Mouse (Mus musculus): ENCODE measurements around the gene Slc38a9.
A peak's percentile ranks its signal among the peaks of the same experiment; 100 is the strongest.

The Slc38a9 gene

GRCm38 (mm10) chr13:112744061-112744849 is 83.7 kb downstream of the Slc38a9 start:
- no peak for DNase-seq (ENCODE audit: extremely low read depth, low read depth, low spot score)

GRCm38 (mm10) chr13:112745936-112746694 is 85.6 kb downstream of the Slc38a9 start:
- DNase-seq (ENCODE audit: extremely low read depth, low read depth, low spot score): no peak

GRCm38 (mm10) chr13:112746695-112747055 is 86.1 kb downstream of the Slc38a9 start:
- no peak for DNase-seq (ENCODE audit: extremely low read depth, low read depth, low spot score)

GRCm38 (mm10) chr13:112747808-112748430 is 87.4 kb downstream of the Slc38a9 start:
- DNase-seq (ENCODE audit: extremely low read depth, low read depth, low spot score): no peak

DNA sequence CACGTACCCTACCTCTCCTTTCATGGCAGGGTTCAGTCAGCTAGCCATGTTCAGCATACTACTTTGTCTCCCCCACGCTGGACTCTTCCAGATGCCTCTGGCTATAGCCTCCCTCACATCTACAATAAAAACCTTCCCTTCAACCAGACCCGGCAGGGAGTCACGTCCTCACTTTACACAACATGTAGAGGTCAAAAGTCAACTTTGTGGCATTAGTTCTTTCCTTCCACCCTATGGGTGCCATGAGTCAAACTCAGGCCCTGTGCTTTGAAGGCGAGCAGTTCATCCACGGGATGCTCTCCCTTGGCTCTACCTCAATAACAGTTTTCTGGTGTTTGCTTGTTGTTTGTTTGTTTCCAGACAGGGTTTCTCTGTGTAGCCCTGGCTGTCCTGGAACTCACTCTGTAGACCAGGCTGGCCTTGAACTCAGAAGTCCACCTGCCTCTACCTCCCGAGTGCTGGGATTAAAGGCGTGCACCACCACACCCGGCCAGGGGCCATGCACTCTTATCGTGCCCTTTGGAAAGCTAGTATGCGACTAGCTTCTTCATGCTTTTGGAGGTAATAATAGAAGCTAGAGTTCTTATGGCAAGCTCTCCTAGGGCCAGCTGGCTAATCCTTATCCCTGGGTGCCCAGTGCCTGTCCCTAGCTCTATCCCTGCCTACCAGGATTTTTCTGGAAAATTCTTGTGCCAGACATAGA is 88.4 kb downstream of the Slc38a9 start:
- DNase-seq (ENCODE audit: extremely low read depth, low read depth, low spot score): no peak

- no peak for DNase-seq (ENCODE audit: extremely low read depth, low read depth, low spot score)
These were observed 89.3 kb downstream of the Slc38a9 start for GRCm38 (mm10) chr13:112749881-112750280.

- no peak for DNase-seq (ENCODE audit: extremely low read depth, low read depth, low spot score)
These were observed 91.1 kb downstream of the Slc38a9 start for GRCm38 (mm10) chr13:112751454-112752308.

GRCm38 (mm10) chr13:112752309-112752975 is 91.9 kb downstream of the Slc38a9 start:
- DNase-seq (ENCODE audit: extremely low read depth, low read depth, low spot score): no peak

DNA sequence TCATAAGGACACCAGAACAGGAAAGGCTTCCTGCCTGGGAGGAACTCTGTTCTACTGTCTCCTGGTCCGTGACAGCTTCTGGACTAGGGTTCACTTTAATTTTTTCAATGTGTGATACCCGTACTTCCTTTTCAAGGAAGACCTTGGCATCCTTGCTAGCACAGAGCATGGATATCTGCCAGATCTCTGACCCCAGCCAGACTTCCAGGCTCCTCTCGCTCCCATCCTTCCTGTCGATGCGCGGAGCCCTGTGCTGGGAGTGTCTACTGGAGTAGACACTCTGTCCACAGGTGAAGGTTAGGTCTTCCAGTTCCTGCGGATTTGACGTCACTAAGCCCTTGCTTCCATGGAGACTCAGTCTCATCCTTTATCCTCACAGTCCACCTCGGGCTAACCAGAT is 93.0 kb downstream of the Slc38a9 start:
- DNase-seq (ENCODE audit: extremely low read depth, low read depth, low spot score): no peak

DNA sequence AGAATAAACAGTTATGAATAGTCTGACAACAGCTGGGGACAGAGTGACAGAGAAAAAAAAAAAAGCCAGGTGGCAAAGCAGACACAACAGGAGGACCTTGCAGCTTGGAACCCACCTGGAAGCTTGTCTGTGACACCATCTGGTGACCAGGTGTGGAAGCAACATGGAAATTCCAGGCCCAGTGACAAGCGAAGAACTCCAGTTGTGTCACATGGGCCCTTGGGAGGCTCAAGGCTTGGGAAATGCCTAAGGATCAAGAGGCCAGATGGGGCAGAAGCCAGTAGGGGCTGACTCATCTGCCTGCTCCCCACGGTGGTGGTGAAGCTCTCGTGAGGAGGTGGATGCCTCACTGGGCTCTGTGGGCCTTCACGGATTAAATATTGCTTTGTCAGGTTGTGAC is 94.3 kb downstream of the Slc38a9 start:
- peak; percentile 49 for DNase-seq (ENCODE audit: extremely low read depth, low read depth, low spot score)

DNA sequence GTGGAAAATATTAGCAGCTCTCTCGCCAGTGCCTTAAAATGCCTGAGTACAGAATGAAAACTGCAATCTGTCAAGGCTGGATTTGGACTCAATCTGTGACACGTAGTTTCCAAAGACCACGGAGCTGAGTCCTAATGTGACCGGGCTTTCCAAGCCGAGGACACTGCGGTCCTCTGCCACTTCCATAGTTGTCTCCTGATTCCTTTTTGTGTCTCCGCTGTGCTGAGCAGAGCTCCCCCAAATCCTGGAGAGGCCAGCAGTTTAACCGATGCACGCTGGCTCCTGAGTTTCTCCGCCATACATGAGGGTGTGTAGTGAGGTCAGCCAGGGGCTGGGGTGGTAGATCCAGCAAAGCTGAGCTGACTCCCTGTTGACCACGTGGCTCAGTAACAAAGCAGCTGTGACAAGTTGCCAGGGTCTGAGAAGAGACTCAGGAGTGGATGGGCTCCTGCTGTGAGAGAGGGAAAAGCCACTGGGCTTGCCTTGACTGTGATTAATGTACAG is 95.0 kb downstream of the Slc38a9 start:
- no peak for DNase-seq (ENCODE audit: extremely low read depth, low read depth, low spot score)

DNA sequence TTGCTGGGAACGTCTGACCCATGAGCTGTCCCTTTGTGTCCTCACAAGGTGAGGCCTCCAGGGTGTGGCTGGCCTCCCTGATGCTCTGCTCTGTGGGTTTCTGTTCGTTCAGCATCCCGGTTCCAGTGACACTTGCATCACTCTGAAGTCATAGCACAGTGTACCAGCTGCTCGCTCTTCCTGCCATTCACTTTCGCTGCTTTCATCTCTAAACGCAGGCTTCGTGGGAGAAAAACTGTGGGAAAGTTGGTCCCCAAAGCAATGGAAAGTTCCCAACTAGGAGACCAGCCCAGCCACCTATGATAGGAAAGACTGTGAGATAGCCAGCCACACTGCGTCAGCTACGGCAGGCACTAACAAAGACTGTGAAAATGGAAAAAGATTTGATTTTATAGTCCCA is 96.8 kb downstream of the Slc38a9 start:
- no peak for DNase-seq (ENCODE audit: extremely low read depth, low read depth, low spot score)

DNA sequence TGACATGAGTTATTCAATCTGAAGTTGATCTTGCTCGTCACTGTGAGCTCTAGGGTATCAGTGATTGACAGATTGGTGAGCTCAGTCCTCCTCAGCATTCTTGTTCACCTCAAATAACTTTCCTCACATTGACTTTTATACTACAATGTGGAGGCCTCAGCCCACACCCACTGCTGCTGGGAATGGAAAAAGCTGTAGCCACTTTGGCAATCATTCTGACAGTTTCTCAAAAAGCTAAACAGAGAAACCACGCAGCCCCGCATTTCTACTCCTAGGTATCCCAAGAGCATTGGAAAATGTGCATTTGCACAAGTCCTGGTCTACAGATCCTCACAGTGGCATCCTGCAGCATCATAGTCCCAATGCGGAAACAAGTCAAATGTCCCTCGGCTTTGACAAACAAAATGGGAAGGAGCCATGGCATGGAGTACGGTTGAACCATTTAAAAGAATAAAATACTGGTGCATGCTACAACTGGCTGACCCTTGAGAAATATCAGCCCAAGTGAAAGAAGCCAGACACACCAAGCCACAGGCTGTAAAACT is 98.1 kb downstream of the Slc38a9 start:
- DNase-seq (ENCODE audit: extremely low read depth, low read depth, low spot score): no peak

- no peak for DNase-seq (ENCODE audit: extremely low read depth, low read depth, low spot score)
These were observed 98.8 kb downstream of the Slc38a9 start for GRCm38 (mm10) chr13:112759364-112759763.

DNA sequence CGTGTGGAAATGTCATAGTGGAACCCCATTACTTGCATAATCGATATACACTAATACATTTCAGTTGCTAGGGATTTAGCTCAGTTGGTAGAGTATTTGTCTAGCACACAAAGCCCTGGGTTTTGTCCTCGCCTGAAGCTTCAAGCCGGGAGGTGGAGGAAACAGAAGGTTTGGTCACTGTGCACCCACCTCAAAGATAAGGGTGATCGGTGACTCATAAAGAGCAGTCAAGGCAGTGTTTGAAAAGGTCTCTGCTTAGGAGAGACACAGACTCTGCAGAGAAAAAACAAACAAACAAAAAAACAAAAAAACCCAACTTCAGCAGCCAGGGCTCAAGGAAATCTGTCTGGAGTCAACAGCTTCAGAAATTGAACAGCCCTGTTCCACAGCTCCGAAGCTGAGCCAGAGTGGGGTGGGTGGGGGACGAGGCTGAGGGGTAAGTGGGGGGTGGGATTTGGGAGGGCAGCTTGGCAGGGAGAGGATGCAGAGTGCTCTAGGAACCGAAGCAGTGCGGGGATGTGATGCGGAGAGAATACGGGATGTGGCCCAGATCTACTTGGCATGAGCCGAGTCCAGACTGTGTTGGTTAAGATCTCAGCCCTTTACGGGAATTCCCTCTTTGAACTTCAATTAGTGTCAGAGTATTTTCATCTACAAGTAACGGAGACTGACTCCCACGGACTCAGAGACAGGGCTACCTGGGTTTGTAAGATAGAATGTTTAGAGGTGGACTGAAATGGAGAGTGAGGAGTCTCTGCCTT is 99.4 kb downstream of the Slc38a9 start:
- no peak for DNase-seq (ENCODE audit: extremely low read depth, low read depth, low spot score)

GRCm38 (mm10) chr13:112760538-112760881 is 100.0 kb downstream of the Slc38a9 start:
- DNase-seq (ENCODE audit: extremely low read depth, low read depth, low spot score): no peak

- DNase-seq (ENCODE audit: extremely low read depth, low read depth, low spot score): no peak
These were observed 101.2 kb downstream of the Slc38a9 start for GRCm38 (mm10) chr13:112761787-112762186.

DNA sequence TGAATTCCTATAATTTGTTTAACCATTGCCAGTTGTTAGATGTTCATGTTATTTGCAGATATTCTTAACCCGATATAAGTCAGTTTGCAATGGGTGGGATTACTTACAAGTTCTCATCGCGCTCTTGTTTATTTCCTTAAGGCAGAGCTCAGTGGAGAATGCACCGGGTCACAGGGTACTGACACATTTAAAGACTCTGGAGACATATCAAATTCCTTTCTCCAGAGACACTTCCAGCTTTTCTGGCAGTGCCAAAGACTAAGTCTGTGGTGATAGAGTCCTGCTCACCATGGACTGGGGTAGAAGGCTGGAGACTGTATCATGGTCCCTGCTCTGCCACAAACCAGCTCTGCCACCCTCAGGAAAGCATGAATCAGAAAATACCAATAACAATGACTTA is 102.0 kb downstream of the Slc38a9 start:
- DNase-seq (ENCODE audit: extremely low read depth, low read depth, low spot score): no peak
